In genomic region chr6:77862781-77863180, GRCm38 (mm10) we compare ENCODE assay signal across 10 mouse cellular contexts.
A peak's percentile ranks its signal among the peaks of the same experiment; 100 is the strongest.
DNase-seq lines count a peak whose midpoint lies in the region.
"Had no signal": no experiment of that assay in that cellular context is flagged by ENCODE, and none has a peak within 500 bp of the region (broad histone marks: within the 10 kb centered on the region; RNA-seq: fewer than 3 reads in every experiment).

No protein-coding gene starts in this region.

- DNase-seq in left cerebral cortex, adult 11 months (ENCODE audit: low spot score): peak; percentile 76
- DNase-seq in left cerebral cortex, postnatal 4 days: no peak
- peak; percentile 40 to 42 for DNase-seq in layer of hippocampus, adult 8-10 months (ENCODE audit: low spot score in 2 of 2)
- peak; percentile 68 to 87 for DNase-seq in left cerebral cortex, postnatal 14 days (ENCODE audit: low spot score in 2 of 2)
- DNase-seq in telencephalon, adult 2 months (ENCODE audit: low read depth, low spot score): peak; percentile 94
- no peak for DNase-seq in ovary, postnatal 36 days (ENCODE audit: low spot score)
- DNase-seq in heart, postnatal 4 days: no peak
- DNase-seq: cerebellum, adult 11 months; lung, postnatal 14 days; thymus, postnatal 36 days had no signal

- intact Hi-C loops in left cerebral cortex, postnatal 4 days (cut with DNase I): loop anchor here (10.0 kb wide), 1 partner anchor 218 kb away; no protein-coding TSS in a partner anchor
- intact Hi-C loops in left cerebral cortex, postnatal 14 days (cut with DNase I): loop anchor here (10.0 kb wide), 1 partner anchor 112 kb away; the partner anchor contains the start of gene Ctnna2

Comparison
In these comparisons a context has a peak if more than half of its experiments do, and no peak if none do; other contexts are left out.
1. DNase-seq: peak in left cerebral cortex, adult 11 months (single experiment), layer of hippocampus, adult 8-10 months (2 of 2), left cerebral cortex, postnatal 14 days (2 of 2) and telencephalon, adult 2 months (single experiment); none in left cerebral cortex, postnatal 4 days (single experiment), ovary, postnatal 36 days (single experiment) and heart, postnatal 4 days (single experiment).